Mouse (Mus musculus): ENCODE data around the gene Epb41l2. TPM values are rescaled to one million over a fixed set of nuclear protein-coding genes. Genes with fewer than 3 reads are reported as not detected.

Gene Epb41l2
- polyA plus RNA-seq, 1 experiment: 37.9 TPM

- no peak overlapping the region for H3K4me3 ChIP-seq (ENCODE audit: insufficient read depth, poor library complexity, severe bottlenecking)
- H3K27me3 ChIP-seq (ENCODE audit: control insufficient read depth, insufficient read depth, insufficient read length): no peaks in the 10 kb centered on the region
- peaks cover 55% of the 10 kb centered on the region for H3K79me3 ChIP-seq (ENCODE audit: low read depth)
- H3K79me2 ChIP-seq (ENCODE audit: control insufficient read depth, insufficient read depth): peaks cover 81% of the 10 kb centered on the region
- H3K36me3 ChIP-seq (ENCODE audit: control insufficient read depth, insufficient read depth): peaks cover 26% of the 10 kb centered on the region
- TF ChIP-seq MYOD1 (IDR thresholded peaks at IDR 0.05; ENCODE audit: control insufficient read depth, insufficient read length, low read depth) (no peak), FOSL1 (IDR thresholded peaks at IDR 0.05; ENCODE audit: insufficient read depth, low read length, poor library complexity, severe bottlenecking) (no peak), CTCF (IDR thresholded peaks at IDR 0.05; ENCODE audit: control insufficient read depth, insufficient read depth, insufficient read length) (no peak)
- H3ac ChIP-seq (ENCODE audit: control insufficient read depth, insufficient read length, low read depth): no peak overlapping the region
Observed at GRCm38 (mm10) chr10:25439856-25440255, 80.3 kb downstream of the Epb41l2 start.

GRCm38 (mm10) chr10:25441405-25441804 lies 81.8 kb downstream of the Epb41l2 start:
- Histone ChIP-seq H3K36me3 (ENCODE audit: control insufficient read depth, insufficient read depth) (peaks cover 38% of the 10 kb centered on the region), H3K79me3 (ENCODE audit: low read depth) (peaks cover 39% of the 10 kb centered on the region), H3K27me3 (ENCODE audit: control insufficient read depth, insufficient read depth, insufficient read length) (no peaks in the 10 kb centered on the region), H3ac (ENCODE audit: control insufficient read depth, insufficient read length, low read depth) (no peak overlapping the region), H3K79me2 (ENCODE audit: control insufficient read depth, insufficient read depth) (peaks cover 81% of the 10 kb centered on the region), H3K4me3 (ENCODE audit: insufficient read depth, poor library complexity, severe bottlenecking) (no peak overlapping the region)
- TF ChIP-seq MAX (IDR thresholded peaks at IDR 0.05) (no peak), CTCF (IDR thresholded peaks at IDR 0.05; ENCODE audit: control insufficient read depth, insufficient read depth, insufficient read length) (no peak), MYOD1 (IDR thresholded peaks at IDR 0.05; ENCODE audit: control insufficient read depth, insufficient read length, low read depth) (no peak), MYOG (IDR thresholded peaks at IDR 0.05; ENCODE audit: control insufficient read depth, extremely low read depth, insufficient read length) (no peak), FOSL1 (IDR thresholded peaks at IDR 0.05; ENCODE audit: insufficient read depth, low read length, poor library complexity, severe bottlenecking) (no peak), USF1 (IDR thresholded peaks at IDR 0.05; ENCODE audit: low read depth) (no peak), CEBPB (IDR thresholded peaks at IDR 0.05; ENCODE audit: low read depth) (no peak)

- Histone ChIP-seq H3K4me3 (ENCODE audit: insufficient read depth, poor library complexity, severe bottlenecking) (no peak overlapping the region), H3K36me3 (ENCODE audit: control insufficient read depth, insufficient read depth) (peaks cover 51% of the 10 kb centered on the region), H3K27me3 (ENCODE audit: control insufficient read depth, insufficient read depth, insufficient read length) (no peaks in the 10 kb centered on the region), H3ac (ENCODE audit: control insufficient read depth, insufficient read length, low read depth) (no peak overlapping the region), H3K79me3 (ENCODE audit: low read depth) (peaks cover 31% of the 10 kb centered on the region), H3K79me2 (ENCODE audit: control insufficient read depth, insufficient read depth) (peaks cover 81% of the 10 kb centered on the region)
- TF ChIP-seq MYOG (IDR thresholded peaks at IDR 0.05; ENCODE audit: control insufficient read depth, extremely low read depth, insufficient read length) (no peak), MYOD1 (IDR thresholded peaks at IDR 0.05; ENCODE audit: control insufficient read depth, insufficient read length, low read depth) (no peak), CTCF (IDR thresholded peaks at IDR 0.05; ENCODE audit: control insufficient read depth, insufficient read depth, insufficient read length) (no peak), CEBPB (IDR thresholded peaks at IDR 0.05; ENCODE audit: low read depth) (no peak), FOSL1 (IDR thresholded peaks at IDR 0.05; ENCODE audit: insufficient read depth, low read length, poor library complexity, severe bottlenecking) (no peak), MAX (IDR thresholded peaks at IDR 0.05) (no peak), USF1 (IDR thresholded peaks at IDR 0.05; ENCODE audit: low read depth) (no peak)
Observed at GRCm38 (mm10) chr10:25443626-25444025, 84.0 kb downstream of the Epb41l2 start.

GRCm38 (mm10) chr10:25444198-25444783 lies 84.7 kb downstream of the Epb41l2 start:
- Histone ChIP-seq H3K4me3 (ENCODE audit: insufficient read depth, poor library complexity, severe bottlenecking) (no peak overlapping the region), H3K27me3 (ENCODE audit: control insufficient read depth, insufficient read depth, insufficient read length) (no peaks in the 10 kb centered on the region), H3ac (ENCODE audit: control insufficient read depth, insufficient read length, low read depth) (no peak overlapping the region), H3K79me3 (ENCODE audit: low read depth) (peaks cover 26% of the 10 kb centered on the region), H3K36me3 (ENCODE audit: control insufficient read depth, insufficient read depth) (peaks cover 51% of the 10 kb centered on the region), H3K79me2 (ENCODE audit: control insufficient read depth, insufficient read depth) (peaks cover 80% of the 10 kb centered on the region)
- TF ChIP-seq USF1 (IDR thresholded peaks at IDR 0.05; ENCODE audit: low read depth) (no peak), FOSL1 (IDR thresholded peaks at IDR 0.05; ENCODE audit: insufficient read depth, low read length, poor library complexity, severe bottlenecking) (no peak), MYOD1 (IDR thresholded peaks at IDR 0.05; ENCODE audit: control insufficient read depth, insufficient read length, low read depth) (no peak), CTCF (IDR thresholded peaks at IDR 0.05; ENCODE audit: control insufficient read depth, insufficient read depth, insufficient read length) (no peak)

GRCm38 (mm10) chr10:25446953-25447525 lies 87.4 kb downstream of the Epb41l2 start:
- no peak for TF ChIP-seq FOSL1 (IDR thresholded peaks at IDR 0.05; ENCODE audit: insufficient read depth, low read length, poor library complexity, severe bottlenecking)
- peaks cover 52% of the 10 kb centered on the region for H3K36me3 ChIP-seq (ENCODE audit: control insufficient read depth, insufficient read depth)
- no peaks in the 10 kb centered on the region for H3K27me3 ChIP-seq (ENCODE audit: control insufficient read depth, insufficient read depth, insufficient read length)

GRCm38 (mm10) chr10:25448676-25449075 lies 89.1 kb downstream of the Epb41l2 start:
- Histone ChIP-seq H3K79me2 (ENCODE audit: control insufficient read depth, insufficient read depth) (peaks cover 79% of the 10 kb centered on the region), H3K4me3 (ENCODE audit: insufficient read depth, poor library complexity, severe bottlenecking) (no peak overlapping the region), H3ac (ENCODE audit: control insufficient read depth, insufficient read length, low read depth) (no peak overlapping the region), H3K79me3 (ENCODE audit: low read depth) (peaks cover 24% of the 10 kb centered on the region), H3K27me3 (ENCODE audit: control insufficient read depth, insufficient read depth, insufficient read length) (no peaks in the 10 kb centered on the region), H3K36me3 (ENCODE audit: control insufficient read depth, insufficient read depth) (peaks cover 54% of the 10 kb centered on the region)
- TF ChIP-seq MAX (IDR thresholded peaks at IDR 0.05) (no peak), FOSL1 (IDR thresholded peaks at IDR 0.05; ENCODE audit: insufficient read depth, low read length, poor library complexity, severe bottlenecking) (no peak), MYOD1 (IDR thresholded peaks at IDR 0.05; ENCODE audit: control insufficient read depth, insufficient read length, low read depth) (no peak), MYOG (IDR thresholded peaks at IDR 0.05; ENCODE audit: control insufficient read depth, extremely low read depth, insufficient read length) (no peak), USF1 (IDR thresholded peaks at IDR 0.05; ENCODE audit: low read depth) (no peak), CEBPB (IDR thresholded peaks at IDR 0.05; ENCODE audit: low read depth) (no peak), CTCF (IDR thresholded peaks at IDR 0.05; ENCODE audit: control insufficient read depth, insufficient read depth, insufficient read length) (no peak)

More at GRCm38 (mm10) chr10:25446953-25447525, 87.4 kb downstream of the Epb41l2 start:
- peaks cover 24% of the 10 kb centered on the region for H3K79me3 ChIP-seq (ENCODE audit: low read depth)
- H3ac ChIP-seq (ENCODE audit: control insufficient read depth, insufficient read length, low read depth): no peak overlapping the region
- H3K79me2 ChIP-seq (ENCODE audit: control insufficient read depth, insufficient read depth): peaks cover 71% of the 10 kb centered on the region
- H3K4me3 ChIP-seq (ENCODE audit: insufficient read depth, poor library complexity, severe bottlenecking): no peak overlapping the region

Data from C2C12 (cell line).